Mouse (Mus musculus) liver, postnatal 0 days (tissue): ENCODE measurements around the gene Epyc.

Source experiments
- CTCF ChIP-seq: sonication (generic); IDR thresholded peaks from 2 replicates; pipeline ENCODE4 v1.5.1; 2016; ENCODE audit warnings: antibody characterized with exemption, low read depth
- EP300 ChIP-seq: IDR thresholded peaks from 2 replicates; pipeline ENCODE4 v1.6.1; 2016; ENCODE audit warnings: antibody characterized with exemption, low read depth, mild to moderate bottlenecking

GRCm38 (mm10) chr10:97603256-97603655 is 40.6 kb upstream of the Epyc start:
- no peak for TF ChIP-seq CTCF
- no peak for TF ChIP-seq EP300
